Mouse (Mus musculus) embryonic facial prominence, embryonic 15.5 days (tissue): ENCODE measurements at regions not wholly inside any gene's neighbourhood (a gene's known extent, or its start where the extent isn't known, plus 50 kb on each side); places are given as distances from the start of the nearest gene placed in this dataset.

Experiments used
- ATAC-seq: fragments of 200-750 bp; cut with Nextera tagmentation; 2 replicates; pipeline ENCODE4 v1.8.0; 2017; ENCODE audit warnings: low read depth, moderate TSS enrichment; ENCODE audit not compliant: insufficient number of reproducible peaks, low FRiP score, low TSS enrichment
- H3K27ac ChIP-seq: fragments of 300-500 bp; sonication (generic); replicated peaks from 2 replicates; pipeline ENCODE4 v1.5.1; 2015; ENCODE audit warnings: mild to moderate bottlenecking, inconsistent platforms
- H3K27me3 ChIP-seq: fragments of 300-500 bp; sonication (generic); 2 replicates; pipeline ENCODE4 v1.6.1; 2015; ENCODE audit warnings: inconsistent platforms
- H3K36me3 ChIP-seq: fragments of 300-500 bp; sonication (generic); 2 replicates; pipeline ENCODE4 v1.6.1; 2015; ENCODE audit warnings: mild to moderate bottlenecking, inconsistent platforms
- H3K4me1 ChIP-seq: fragments of 300-500 bp; sonication (generic); 2 replicates; pipeline ENCODE4 v1.6.1; 2015; ENCODE audit warnings: inconsistent platforms
- H3K4me2 ChIP-seq: fragments of 300-500 bp; sonication (generic); replicated peaks from 2 replicates; pipeline ENCODE4 v1.6.1; 2015; ENCODE audit warnings: mild to moderate bottlenecking, inconsistent platforms
- H3K4me3 ChIP-seq: fragments of 300-500 bp; sonication (generic); replicated peaks from 2 replicates; pipeline ENCODE4 v1.5.1; 2015; ENCODE audit warnings: mild to moderate bottlenecking, inconsistent platforms
- H3K9ac ChIP-seq: fragments of 300-500 bp; sonication (generic); 2 replicates; pipeline ENCODE4 v1.6.1; 2015; ENCODE audit warnings: inconsistent platforms
- H3K9me3 ChIP-seq: fragments of 300-500 bp; sonication (generic); replicated peaks from 2 replicates; pipeline ENCODE4 v1.6.1; 2016; ENCODE audit warnings: inconsistent platforms
- whole genome bisulfite sequencing: fragments of 180-500 bp; shearing (Covaris S2); methylation state at CpG from one replicate; pipeline ENCODE4 v1.1.7; 2015; 5-methylcytosine and 5-hydroxymethylcytosine counted together

DNA sequence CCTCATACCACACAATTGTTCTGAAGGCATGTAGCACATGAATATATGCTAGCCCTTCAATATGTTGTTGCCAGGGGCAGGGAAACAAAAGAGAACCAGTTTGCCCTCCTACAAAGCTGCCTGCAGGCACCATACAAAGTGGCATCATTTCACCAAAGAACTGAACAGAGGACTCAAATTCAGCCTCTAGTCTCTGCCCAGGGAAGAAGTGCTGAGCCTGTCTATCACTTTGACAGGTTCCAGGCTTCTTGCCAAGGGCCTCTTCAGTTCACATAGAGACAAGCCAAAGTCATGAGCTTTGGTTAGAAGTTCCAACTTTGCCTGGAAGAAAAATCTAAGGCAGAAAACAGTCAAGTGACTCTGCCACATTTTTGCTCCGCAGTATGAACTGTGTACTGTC, 223.4 kb upstream of the Ercc4 start:
- Histone ChIP-seq H3K36me3 (no peaks in the 10 kb centered on the region), H3K9me3 (no peaks in the 10 kb centered on the region), H3K4me1 (no peaks in the 10 kb centered on the region), H3K9ac (no peak overlapping the region), H3K4me3 (no peak overlapping the region), H3K27ac (no peak overlapping the region), H3K27me3 (no peaks in the 10 kb centered on the region), H3K4me2 (no peak overlapping the region)
- no peak for ATAC-seq
- 69% methylated on average over 1 of the region's 1 CpGs for WGBS

DNA sequence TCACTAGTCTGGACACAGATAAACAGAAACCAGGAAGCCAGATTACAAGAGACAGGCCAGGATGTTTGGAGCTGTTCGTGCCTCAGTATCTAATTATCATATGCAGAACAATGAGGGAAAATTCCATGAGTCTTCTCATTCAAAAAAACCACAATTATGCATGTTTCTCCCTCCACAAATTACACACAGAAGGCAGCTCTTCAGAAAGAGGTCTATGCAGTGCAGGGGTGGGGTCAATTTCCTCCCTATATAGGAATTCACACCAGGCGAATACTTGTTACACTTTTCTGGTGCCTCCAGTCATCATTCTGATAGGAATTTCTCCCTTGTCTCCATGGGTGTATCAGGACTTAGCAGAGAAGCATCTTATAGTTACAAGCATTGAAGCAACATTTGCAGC, 222.1 kb upstream of the Ercc4 start:
- H3K36me3 ChIP-seq: no peaks in the 10 kb centered on the region
- ATAC-seq: no peak
- H3K9ac ChIP-seq: no peak overlapping the region
- H3K4me2 ChIP-seq: no peak overlapping the region
- 23% methylated on average over 2 of the region's 2 CpGs for WGBS
- H3K27me3 ChIP-seq: no peaks in the 10 kb centered on the region
- H3K4me3 ChIP-seq: no peak overlapping the region
- H3K27ac ChIP-seq: no peak overlapping the region
- H3K4me1 ChIP-seq: no peaks in the 10 kb centered on the region
- H3K9me3 ChIP-seq: no peaks in the 10 kb centered on the region

DNA sequence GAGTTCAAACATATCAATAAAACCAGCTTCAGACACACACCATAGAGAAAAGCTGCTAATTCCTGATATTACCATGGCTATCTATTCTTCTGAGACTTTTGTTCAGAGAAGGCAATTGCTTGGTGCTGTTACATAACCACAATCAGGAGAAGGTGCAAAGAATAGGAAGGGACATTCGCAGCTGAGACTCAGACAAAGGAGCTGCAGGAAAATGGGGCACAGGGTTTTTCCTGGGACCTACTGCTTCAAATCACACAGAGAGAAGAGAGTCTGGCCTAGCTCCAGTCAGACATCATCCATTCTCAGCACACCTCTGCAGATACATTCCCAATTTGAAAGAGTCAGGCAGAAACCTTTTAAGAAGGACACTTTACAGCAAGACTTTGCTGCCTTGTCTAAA, 219.4 kb upstream of the Ercc4 start:
- no peaks in the 10 kb centered on the region for H3K36me3 ChIP-seq
- no peak overlapping the region for H3K4me2 ChIP-seq
- no peak overlapping the region for H3K27ac ChIP-seq
- H3K9ac ChIP-seq: no peak overlapping the region
- 88% methylated on average over 1 of the region's 1 CpGs for WGBS
- ATAC-seq: no peak
- H3K4me1 ChIP-seq: no peaks in the 10 kb centered on the region
- H3K9me3 ChIP-seq: no peaks in the 10 kb centered on the region
- H3K4me3 ChIP-seq: no peak overlapping the region
- no peaks in the 10 kb centered on the region for H3K27me3 ChIP-seq

DNA sequence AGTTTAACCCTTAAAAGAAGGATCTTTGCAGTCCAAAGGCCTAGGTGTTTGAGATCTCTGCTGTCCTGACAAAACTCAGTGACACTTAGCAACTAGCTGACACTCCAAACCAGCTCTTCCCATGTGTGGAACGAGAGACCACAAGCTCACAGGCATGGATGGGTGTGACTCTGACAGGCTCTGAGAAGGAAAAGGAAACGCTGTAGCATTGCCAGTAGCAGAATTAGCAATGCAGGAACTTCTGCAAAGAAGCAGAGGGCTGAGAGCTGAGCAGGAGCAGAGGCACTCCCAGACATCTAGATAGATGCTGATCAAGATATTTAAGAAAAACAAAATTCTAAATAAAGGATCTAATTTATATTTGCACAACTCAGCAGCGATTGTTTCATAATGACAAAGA, 218.9 kb upstream of the Ercc4 start:
- no peaks in the 10 kb centered on the region for H3K9me3 ChIP-seq
- no peak overlapping the region for H3K4me3 ChIP-seq

DNA sequence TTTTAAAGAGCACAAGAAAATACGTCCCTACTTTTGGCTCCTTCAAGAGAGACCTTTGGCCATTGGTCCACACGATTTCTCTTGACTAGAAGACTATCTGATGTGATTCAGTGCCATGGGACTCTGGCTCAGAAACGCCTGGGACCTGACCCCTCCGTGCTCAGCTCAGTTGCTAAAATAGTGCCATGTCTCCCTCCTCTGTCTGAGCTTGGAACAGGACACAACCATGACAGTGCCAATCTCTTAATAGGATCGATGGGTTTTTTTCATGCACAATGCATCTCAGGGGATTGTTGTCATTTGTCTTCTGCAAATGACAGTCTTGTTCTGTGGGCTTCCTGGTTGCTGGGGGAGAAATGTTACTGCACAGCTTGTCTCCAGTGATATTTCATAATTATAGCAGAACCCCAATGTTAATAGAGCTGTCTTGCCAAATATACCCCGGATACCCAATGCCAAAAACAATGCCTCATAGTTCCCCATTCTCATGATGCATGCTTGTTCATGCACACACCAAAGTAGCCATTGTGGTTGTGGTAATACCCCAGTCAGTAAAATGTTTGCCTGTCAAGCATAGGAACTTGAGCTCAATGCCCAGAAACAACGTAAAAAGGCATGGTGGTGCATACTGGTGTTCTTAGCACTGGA, 216.7 kb upstream of the Ercc4 start:
- Histone ChIP-seq H3K27ac (no peak overlapping the region), H3K4me1 (no peaks in the 10 kb centered on the region), H3K4me3 (no peak overlapping the region), H3K9ac (no peak overlapping the region), H3K4me2 (no peak overlapping the region), H3K27me3 (no peaks in the 10 kb centered on the region), H3K9me3 (no peaks in the 10 kb centered on the region), H3K36me3 (no peaks in the 10 kb centered on the region)
- no peak for ATAC-seq
- 78% methylated on average over 7 of the region's 7 CpGs for WGBS

More for the DNA sequence above, 218.9 kb upstream of the Ercc4 start:
- ATAC-seq: no peak
- Histone ChIP-seq H3K36me3 (no peaks in the 10 kb centered on the region), H3K27ac (no peak overlapping the region), H3K9ac (no peak overlapping the region), H3K4me2 (no peak overlapping the region), H3K4me1 (no peaks in the 10 kb centered on the region), H3K27me3 (no peaks in the 10 kb centered on the region)
- WGBS: 62% methylated on average over 3 of the region's 3 CpGs

DNA sequence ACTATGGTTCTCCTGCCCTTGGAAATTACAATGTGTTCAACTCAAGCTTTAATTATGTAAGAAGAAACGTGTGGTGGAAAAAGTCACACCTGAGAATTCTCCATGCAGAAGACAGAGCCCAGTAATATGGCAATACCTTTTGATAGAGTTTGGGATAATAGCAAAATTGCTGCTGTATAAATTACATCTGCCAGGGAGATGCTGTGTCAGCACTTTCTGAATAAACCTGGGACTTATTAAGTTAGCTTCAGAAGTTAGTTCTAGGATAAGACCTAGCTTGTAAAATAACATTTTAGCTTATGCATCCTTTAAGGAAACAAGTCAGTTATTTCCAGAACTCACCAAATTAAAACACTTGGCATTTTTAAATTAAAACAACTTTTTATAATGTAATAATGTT, 212.2 kb upstream of the Ercc4 start:
- WGBS: 55% methylated on average over 1 of the region's 1 CpGs
- ATAC-seq: no peak
- H3K27ac ChIP-seq: no peak overlapping the region
- H3K9ac ChIP-seq: no peak overlapping the region
- no peaks in the 10 kb centered on the region for H3K4me1 ChIP-seq
- H3K4me2 ChIP-seq: no peak overlapping the region
- H3K36me3 ChIP-seq: no peaks in the 10 kb centered on the region
- no peak overlapping the region for H3K4me3 ChIP-seq
- no peaks in the 10 kb centered on the region for H3K9me3 ChIP-seq
- no peaks in the 10 kb centered on the region for H3K27me3 ChIP-seq

DNA sequence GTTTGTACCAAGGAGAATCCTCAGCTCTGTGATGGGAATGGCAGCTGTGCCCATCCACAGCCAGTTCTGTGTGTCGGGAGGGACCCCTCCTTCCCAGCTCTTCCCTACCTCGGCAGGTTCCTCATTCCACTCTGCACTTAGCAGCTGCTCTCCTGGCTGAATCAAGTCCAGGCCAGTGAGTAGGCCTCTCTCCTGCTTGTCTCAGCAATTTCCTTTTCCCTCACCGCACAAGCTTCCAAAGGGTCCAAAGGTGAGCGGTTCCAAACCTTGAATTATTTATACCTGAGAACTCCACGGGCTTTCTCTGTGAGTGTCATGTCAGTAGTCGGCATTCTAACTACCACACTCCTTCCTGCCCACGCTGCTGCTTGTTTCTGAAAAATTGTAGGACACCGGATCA, 208.8 kb upstream of the Ercc4 start:
- ATAC-seq: no peak
- H3K4me2 ChIP-seq: no peak overlapping the region
- WGBS: 74% methylated on average over 8 of the region's 8 CpGs
- H3K4me3 ChIP-seq: no peak overlapping the region
- no peak overlapping the region for H3K27ac ChIP-seq
- no peaks in the 10 kb centered on the region for H3K27me3 ChIP-seq
- H3K4me1 ChIP-seq: no peaks in the 10 kb centered on the region
- no peak overlapping the region for H3K9ac ChIP-seq
- H3K36me3 ChIP-seq: no peaks in the 10 kb centered on the region
- no peaks in the 10 kb centered on the region for H3K9me3 ChIP-seq

DNA sequence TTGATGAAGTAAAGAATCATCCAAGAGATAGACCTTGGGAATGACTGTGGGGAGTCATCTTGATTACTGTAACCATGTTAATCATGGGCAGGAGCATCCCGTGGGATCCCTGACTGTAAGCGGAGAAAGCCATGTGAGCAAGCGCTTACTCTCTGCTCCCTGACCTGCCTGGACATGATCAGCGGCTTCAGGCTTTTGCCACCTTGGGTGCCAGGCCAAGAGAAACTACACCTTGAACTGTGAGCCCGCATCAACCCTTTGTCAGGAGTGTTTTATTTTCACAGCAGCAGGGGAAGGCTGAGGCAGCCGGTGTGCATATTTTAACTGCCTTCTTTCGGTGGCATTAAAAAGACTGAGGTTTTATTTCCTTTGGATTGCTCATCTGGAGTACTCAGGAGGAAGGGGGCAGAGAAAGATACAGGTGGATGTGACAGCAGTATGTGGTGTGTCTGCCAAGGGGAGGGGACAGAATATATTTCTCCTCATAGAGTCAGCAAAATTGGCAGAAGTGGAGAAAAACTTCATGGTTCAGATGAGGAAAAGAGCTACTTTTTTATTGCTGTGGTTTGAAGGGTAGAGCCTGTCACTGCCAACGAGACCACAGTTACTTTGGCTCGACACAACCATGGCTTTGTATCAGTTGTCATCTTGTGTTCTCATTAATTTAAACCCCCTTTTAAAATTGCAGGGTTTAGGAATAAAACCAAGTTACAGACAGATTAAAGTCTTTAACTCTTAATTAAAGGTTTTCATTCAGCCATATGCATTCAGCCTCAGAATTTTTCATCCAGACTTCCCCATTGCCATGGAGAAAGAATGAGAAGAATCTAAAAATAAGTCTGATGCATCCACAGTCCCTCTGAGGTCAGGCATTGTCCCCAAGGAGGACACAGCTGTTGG, 208.1 kb upstream of the Ercc4 start:
- ATAC-seq: no peak
- Histone ChIP-seq H3K4me3 (no peak overlapping the region), H3K4me1 (no peaks in the 10 kb centered on the region), H3K36me3 (no peaks in the 10 kb centered on the region), H3K27ac (no peak overlapping the region), H3K9ac (no peak overlapping the region), H3K27me3 (no peaks in the 10 kb centered on the region), H3K9me3 (no peaks in the 10 kb centered on the region), H3K4me2 (no peak overlapping the region)
- WGBS: 62% methylated on average over 9 of the region's 9 CpGs

DNA sequence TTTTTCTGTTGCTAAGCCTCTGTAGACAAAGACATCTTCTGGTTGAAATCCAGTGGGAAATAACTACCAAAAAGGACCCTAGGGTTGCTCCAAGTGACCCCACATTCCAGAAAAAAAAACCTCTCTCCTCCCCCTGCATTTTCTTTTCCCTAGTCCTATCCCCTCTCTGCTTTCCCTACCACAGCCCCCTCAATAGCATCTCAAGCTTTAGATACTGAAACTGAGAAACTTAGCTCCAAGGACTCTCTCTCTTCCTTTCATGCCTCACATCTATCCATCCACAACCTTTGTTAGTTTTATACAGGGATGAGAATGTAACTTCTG, 207.5 kb upstream of the Ercc4 start:
- Histone ChIP-seq H3K36me3 (no peaks in the 10 kb centered on the region), H3K27ac (no peak overlapping the region), H3K27me3 (no peaks in the 10 kb centered on the region), H3K4me3 (no peak overlapping the region), H3K4me2 (no peak overlapping the region), H3K4me1 (no peaks in the 10 kb centered on the region), H3K9ac (no peak overlapping the region), H3K9me3 (no peaks in the 10 kb centered on the region)
- ATAC-seq: no peak

DNA sequence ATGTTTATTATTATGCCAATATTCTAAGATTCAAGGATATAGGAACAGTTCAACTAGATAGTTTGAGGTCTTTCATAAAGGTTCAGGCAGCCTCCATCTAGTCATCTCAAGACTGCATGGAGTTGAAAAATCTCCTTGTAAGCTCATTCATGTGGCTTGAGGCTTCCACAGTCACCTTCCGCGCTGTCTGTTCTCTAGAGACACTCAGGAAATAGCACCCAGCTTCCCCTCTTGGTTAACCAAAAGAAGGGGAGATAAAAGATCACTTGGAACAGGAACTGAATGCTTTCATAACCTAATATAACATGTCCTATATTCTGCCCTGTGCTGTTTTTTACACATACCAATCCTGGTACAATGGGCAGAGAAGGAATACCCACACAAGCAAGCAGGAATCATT, 206.3 kb upstream of the Ercc4 start:
- no peak for ATAC-seq
- no peak overlapping the region for H3K9ac ChIP-seq
- no peak overlapping the region for H3K27ac ChIP-seq
- WGBS: 89% methylated on average over 2 of the region's 2 CpGs
- H3K4me2 ChIP-seq: no peak overlapping the region
- no peaks in the 10 kb centered on the region for H3K36me3 ChIP-seq
- H3K4me1 ChIP-seq: no peaks in the 10 kb centered on the region
- no peaks in the 10 kb centered on the region for H3K27me3 ChIP-seq
- no peaks in the 10 kb centered on the region for H3K9me3 ChIP-seq
- H3K4me3 ChIP-seq: no peak overlapping the region

DNA sequence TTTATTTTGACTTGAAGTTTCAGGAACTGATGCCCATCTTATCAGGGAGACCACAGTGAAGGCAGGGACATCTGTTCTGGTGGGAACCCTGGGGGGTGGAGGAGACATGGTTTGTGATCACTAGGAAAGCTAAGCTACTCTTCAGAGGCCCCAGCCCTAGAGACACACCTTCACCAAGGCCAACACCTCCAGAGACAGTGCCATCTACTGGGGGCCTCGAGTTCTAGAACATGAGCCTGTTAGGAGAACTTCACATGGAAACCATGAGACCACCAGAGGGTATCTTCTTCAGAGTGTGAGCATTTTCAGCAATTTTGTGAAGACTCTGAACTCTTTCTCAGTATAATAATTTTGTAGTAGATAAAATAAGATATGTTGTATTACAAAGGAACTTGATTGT, 204.5 kb upstream of the Ercc4 start:
- Histone ChIP-seq H3K9ac (no peak overlapping the region), H3K27me3 (no peaks in the 10 kb centered on the region), H3K4me3 (no peak overlapping the region), H3K9me3 (no peaks in the 10 kb centered on the region), H3K4me1 (no peaks in the 10 kb centered on the region), H3K27ac (no peak overlapping the region), H3K4me2 (no peak overlapping the region), H3K36me3 (no peaks in the 10 kb centered on the region)
- WGBS: 45% methylated on average over 1 of the region's 1 CpGs
- ATAC-seq: no peak

DNA sequence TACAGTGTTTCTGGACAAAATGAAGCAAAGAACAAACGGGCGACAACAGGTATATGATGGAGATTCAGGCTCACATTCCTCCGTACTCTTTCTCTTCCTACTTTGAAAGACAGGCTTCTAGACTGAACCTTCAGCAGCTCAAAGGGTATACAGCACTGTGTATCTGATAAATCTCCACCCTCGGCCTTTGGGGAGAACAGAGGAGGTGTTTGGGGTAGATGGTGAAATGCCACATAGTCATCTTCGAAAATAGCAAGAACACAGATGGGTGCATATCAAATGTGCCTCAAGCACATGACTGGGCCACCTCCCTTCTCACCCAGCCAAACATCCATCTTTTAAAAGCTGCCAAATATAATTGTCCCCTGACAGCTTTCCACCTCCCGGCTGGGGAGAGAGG, 184.8 kb upstream of the Ercc4 start:
- WGBS: 92% methylated on average over 6 of the region's 6 CpGs
- Histone ChIP-seq H3K4me1 (no peaks in the 10 kb centered on the region), H3K9me3 (no peaks in the 10 kb centered on the region), H3K4me2 (no peak overlapping the region), H3K27ac (no peak overlapping the region), H3K27me3 (no peaks in the 10 kb centered on the region), H3K4me3 (no peak overlapping the region), H3K9ac (no peak overlapping the region), H3K36me3 (no peaks in the 10 kb centered on the region)
- ATAC-seq: no peak
